Mouse (Mus musculus): ENCODE data around the gene Zfp1. TPM values are rescaled to one million over a fixed set of nuclear protein-coding genes. Genes with fewer than 3 reads are reported as not detected.

Zfp1 gene
- total and polyA plus RNA-seq, 2 experiments from 2014 or later, result 7.5 to 11.9 TPM

GRCm38 (mm10) chr8:111693261-111693741, 50.1 kb downstream of the Zfp1 start:
- no peak overlapping the region for H3K9ac ChIP-seq (replicated peaks; ENCODE audit: low read depth, low read length)
- TF ChIP-seq EP300 (IDR thresholded peaks at IDR 0.05; ENCODE audit: low read depth) (no peak), CTCF (IDR thresholded peaks at IDR 0.05; ENCODE audit: low read depth) (no peak)
- H3K9me3 ChIP-seq (replicated peaks; ENCODE audit: control insufficient read depth, low read length), result 0 out of 2 replicates have a peak, but pooled peaks cover 3% of the 10 kb centered on the region
- H3K4me1 ChIP-seq (ENCODE audit: control insufficient read depth, insufficient read depth), result no peaks in the 10 kb centered on the region
- no peak overlapping the region for H3K4me3 ChIP-seq (ENCODE audit: low read depth, low read length)
- H3K4me2 ChIP-seq (ENCODE audit: low read depth, low read length), result no peak overlapping the region
- no peak overlapping the region for H3K27ac ChIP-seq (ENCODE audit: low read depth)
- H3K27me3 ChIP-seq (ENCODE audit: control insufficient read depth, insufficient read depth, low read length), result no peaks in the 10 kb centered on the region
- 56% methylated on average over 6 of the region's 6 CpGs for WGBS
- no peak for DNase-seq (ENCODE audit: low spot score)
- ATAC-seq (ENCODE audit: insufficient read depth, low read depth), result peak; percentile 70
- H3K36me3 ChIP-seq (replicated peaks; ENCODE audit: control insufficient read depth, insufficient read depth, low read length), result no peaks in the 10 kb centered on the region

GRCm38 (mm10) chr8:111695441-111695840, 52.2 kb downstream of the Zfp1 start:
- TF ChIP-seq EP300 (IDR thresholded peaks at IDR 0.05; ENCODE audit: low read depth) (no peak), CTCF (IDR thresholded peaks at IDR 0.05; ENCODE audit: low read depth) (no peak)
- 0 out of 2 replicates have a peak, but pooled peaks cover 3% of the 10 kb centered on the region for H3K9me3 ChIP-seq (replicated peaks; ENCODE audit: control insufficient read depth, low read length)
- H3K27ac ChIP-seq (ENCODE audit: low read depth), result no peak overlapping the region
- H3K4me1 ChIP-seq (ENCODE audit: control insufficient read depth, insufficient read depth), result no peaks in the 10 kb centered on the region
- ATAC-seq (ENCODE audit: insufficient read depth, low read depth) (no peak; the same call in 1 of the 2 replicates), DNase-seq (ENCODE audit: low spot score) (no peak)
- no peak overlapping the region for H3K4me2 ChIP-seq (ENCODE audit: low read depth, low read length)
- WGBS, result 33% methylated on average over 7 of the region's 7 CpGs
- no peaks in the 10 kb centered on the region for H3K36me3 ChIP-seq (replicated peaks; ENCODE audit: control insufficient read depth, insufficient read depth, low read length)
- no peak overlapping the region for H3K9ac ChIP-seq (replicated peaks; ENCODE audit: low read depth, low read length)
- no peaks in the 10 kb centered on the region for H3K27me3 ChIP-seq (ENCODE audit: control insufficient read depth, insufficient read depth, low read length)
- no peak overlapping the region for H3K4me3 ChIP-seq (ENCODE audit: low read depth, low read length)

GRCm38 (mm10) chr8:111697655-111698054, 54.5 kb downstream of the Zfp1 start:
- DNase-seq (ENCODE audit: low spot score) (no peak), ATAC-seq (ENCODE audit: insufficient read depth, low read depth) (no peak)
- Histone ChIP-seq H3K4me2 (ENCODE audit: low read depth, low read length) (no peak overlapping the region), H3K9me3 (replicated peaks; ENCODE audit: control insufficient read depth, low read length) (0 out of 2 replicates have a peak, but pooled peaks cover 3% of the 10 kb centered on the region), H3K4me3 (ENCODE audit: low read depth, low read length) (no peak overlapping the region), H3K27ac (ENCODE audit: low read depth) (no peak overlapping the region), H3K27me3 (ENCODE audit: control insufficient read depth, insufficient read depth, low read length) (no peaks in the 10 kb centered on the region), H3K9ac (replicated peaks; ENCODE audit: low read depth, low read length) (no peak overlapping the region), H3K36me3 (replicated peaks; ENCODE audit: control insufficient read depth, insufficient read depth, low read length) (no peaks in the 10 kb centered on the region), H3K4me1 (ENCODE audit: control insufficient read depth, insufficient read depth) (no peaks in the 10 kb centered on the region)
- WGBS, result 81% methylated on average over 10 of the region's 10 CpGs
- no peak for TF ChIP-seq EP300 (IDR thresholded peaks at IDR 0.05; ENCODE audit: low read depth)
- no peak for TF ChIP-seq CTCF (IDR thresholded peaks at IDR 0.05; ENCODE audit: low read depth)

GRCm38 (mm10) chr8:111699035-111699434, 55.8 kb downstream of the Zfp1 start:
- 23% methylated on average over 1 of the region's 1 CpGs for WGBS
- H3K4me3 ChIP-seq (ENCODE audit: low read depth, low read length), result no peak overlapping the region
- no peaks in the 10 kb centered on the region for H3K4me1 ChIP-seq (ENCODE audit: control insufficient read depth, insufficient read depth)
- no peak for DNase-seq (ENCODE audit: low spot score)
- no peak for ATAC-seq (ENCODE audit: insufficient read depth, low read depth)
- no peaks in the 10 kb centered on the region for H3K36me3 ChIP-seq (replicated peaks; ENCODE audit: control insufficient read depth, insufficient read depth, low read length)
- H3K4me2 ChIP-seq (ENCODE audit: low read depth, low read length), result no peak overlapping the region
- TF ChIP-seq EP300 (IDR thresholded peaks at IDR 0.05; ENCODE audit: low read depth) (no peak), CTCF (IDR thresholded peaks at IDR 0.05; ENCODE audit: low read depth) (no peak)
- H3K9ac ChIP-seq (replicated peaks; ENCODE audit: low read depth, low read length), result no peak overlapping the region
- no peak overlapping the region for H3K27ac ChIP-seq (ENCODE audit: low read depth)
- H3K27me3 ChIP-seq (ENCODE audit: control insufficient read depth, insufficient read depth, low read length), result no peaks in the 10 kb centered on the region
- 0 out of 2 replicates have a peak, but pooled peaks cover 3% of the 10 kb centered on the region for H3K9me3 ChIP-seq (replicated peaks; ENCODE audit: control insufficient read depth, low read length)

- H3K27ac ChIP-seq (ENCODE audit: low read depth), result no peak overlapping the region
- no peaks in the 10 kb centered on the region for H3K4me1 ChIP-seq (ENCODE audit: control insufficient read depth, insufficient read depth)
- H3K9ac ChIP-seq (replicated peaks; ENCODE audit: low read depth, low read length), result no peak overlapping the region
- ATAC-seq (ENCODE audit: insufficient read depth, low read depth) (no peak), DNase-seq (ENCODE audit: low spot score) (no peak)
- no peak overlapping the region for H3K4me2 ChIP-seq (ENCODE audit: low read depth, low read length)
- no peak overlapping the region for H3K4me3 ChIP-seq (ENCODE audit: low read depth, low read length)
- WGBS, result 69% methylated on average over 3 of the region's 3 CpGs
- H3K9me3 ChIP-seq (replicated peaks; ENCODE audit: control insufficient read depth, low read length), result 0 out of 2 replicates have a peak, but pooled peaks cover 3% of the 10 kb centered on the region
- H3K36me3 ChIP-seq (replicated peaks; ENCODE audit: control insufficient read depth, insufficient read depth, low read length), result no peaks in the 10 kb centered on the region
- H3K27me3 ChIP-seq (ENCODE audit: control insufficient read depth, insufficient read depth, low read length), result no peaks in the 10 kb centered on the region
- TF ChIP-seq CTCF (IDR thresholded peaks at IDR 0.05; ENCODE audit: low read depth) (no peak), EP300 (IDR thresholded peaks at IDR 0.05; ENCODE audit: low read depth) (no peak)
Measured at GRCm38 (mm10) chr8:111700201-111700600, 57.0 kb downstream of the Zfp1 start.

- no peak overlapping the region for H3K27ac ChIP-seq (ENCODE audit: low read depth)
- no peak for ATAC-seq (ENCODE audit: insufficient read depth, low read depth)
- no peaks in the 10 kb centered on the region for H3K27me3 ChIP-seq (ENCODE audit: control insufficient read depth, insufficient read depth, low read length)
- H3K4me1 ChIP-seq (ENCODE audit: control insufficient read depth, insufficient read depth), result no peaks in the 10 kb centered on the region
- H3K9ac ChIP-seq (replicated peaks; ENCODE audit: low read depth, low read length), result no peak overlapping the region
- H3K36me3 ChIP-seq (replicated peaks; ENCODE audit: control insufficient read depth, insufficient read depth, low read length), result no peaks in the 10 kb centered on the region
- TF ChIP-seq EP300 (IDR thresholded peaks at IDR 0.05; ENCODE audit: low read depth) (no peak), CTCF (IDR thresholded peaks at IDR 0.05; ENCODE audit: low read depth) (no peak)
- 0 out of 2 replicates have a peak, but pooled peaks cover 3% of the 10 kb centered on the region for H3K9me3 ChIP-seq (replicated peaks; ENCODE audit: control insufficient read depth, low read length)
- no peak overlapping the region for H3K4me2 ChIP-seq (ENCODE audit: low read depth, low read length)
- H3K4me3 ChIP-seq (ENCODE audit: low read depth, low read length), result no peak overlapping the region
- DNase-seq (ENCODE audit: low spot score), result no peak
- 90% methylated on average over 5 of the region's 5 CpGs for WGBS
Measured at GRCm38 (mm10) chr8:111700740-111701139, 57.5 kb downstream of the Zfp1 start.

Data from heart, postnatal 0 days (tissue).